ENCODE assay signal across 22 mouse cellular contexts in the genomic region with DNA sequence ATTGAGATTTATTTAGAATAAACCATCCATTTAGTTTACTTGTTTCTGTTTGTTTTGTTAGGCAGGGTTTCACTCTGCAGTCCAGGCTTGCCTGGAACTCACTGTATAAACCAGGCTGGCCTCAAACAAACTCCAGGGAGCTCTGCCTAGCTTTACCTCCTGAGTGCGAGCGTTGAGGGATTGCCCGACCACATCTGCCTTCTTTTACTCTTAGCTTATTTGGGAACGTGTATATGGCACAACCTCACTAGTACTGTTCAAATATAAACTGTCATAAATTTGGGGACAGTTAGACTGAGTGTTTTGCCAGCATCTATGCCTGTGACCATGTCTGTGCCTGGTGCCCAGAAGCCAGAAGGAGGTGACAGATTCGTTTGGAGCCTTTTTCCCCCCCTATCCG. TPM values are rescaled to one million over a fixed set of nuclear protein-coding genes. Genes with fewer than 3 reads are reported as not detected.
A peak's percentile ranks its signal among the peaks of the same experiment; 100 is the strongest.
DNase-seq lines count a peak whose midpoint lies in the region; ATAC-seq lines count a peak whose summit lies in the region.
"Had no signal": no experiment of that assay in that cellular context is flagged by ENCODE, and none has a peak within 500 bp of the region (broad histone marks: within the 10 kb centered on the region; RNA-seq: fewer than 3 reads in every experiment).

No protein-coding gene starts in this region.

- ATAC-seq in forebrain, embryonic 16.5 days = no peak
- no peak for ATAC-seq in hindbrain, embryonic 12.5 days (ENCODE audit: low FRiP score)
- no peak for ATAC-seq in hindbrain, embryonic 16.5 days
- ATAC-seq in neural tube, embryonic 11.5 days (ENCODE audit: insufficient read depth, low FRiP score, low TSS enrichment) = no peak
- no peak for ATAC-seq in neural tube, embryonic 15.5 days (ENCODE audit: low FRiP score)
- ATAC-seq: CD4-positive, CD25-positive, alpha-beta regulatory T cell, adult 4 months; forebrain, embryonic 14.5 days had no signal

- no peaks in the 10 kb centered on the region for H3K9me3 ChIP-seq in forebrain, embryonic 10.5 days
- H3K9me3 ChIP-seq in forebrain, embryonic 16.5 days (ENCODE audit: control insufficient read depth, low read length) = no peaks in the 10 kb centered on the region
- no peaks in the 10 kb centered on the region for H3K9me3 ChIP-seq in hindbrain, embryonic 12.5 days (replicated peaks)
- no peaks in the 10 kb centered on the region for H3K9me3 ChIP-seq in hindbrain, embryonic 16.5 days (ENCODE audit: control insufficient read depth, low read length)
- H3K9me3 ChIP-seq in neural tube, embryonic 11.5 days (ENCODE audit: control insufficient read depth, low read length) = no peaks in the 10 kb centered on the region
- H3K9me3 ChIP-seq in neural tube, embryonic 15.5 days (replicated peaks) = no peaks in the 10 kb centered on the region
- H3K9me3 ChIP-seq in limb, embryonic 10.5 days (replicated peaks) = no peaks in the 10 kb centered on the region
- H3K9me3 ChIP-seq: liver, embryonic 13.5 days had no signal

- no peak overlapping the region for H3K4me2 ChIP-seq in forebrain, embryonic 16.5 days (ENCODE audit: low read length)
- H3K4me2 ChIP-seq in hindbrain, embryonic 12.5 days (replicated peaks) = no peak overlapping the region
- H3K4me2 ChIP-seq in hindbrain, embryonic 16.5 days (ENCODE audit: low read length) = no peak overlapping the region
- no peak overlapping the region for H3K4me2 ChIP-seq in neural tube, embryonic 11.5 days (ENCODE audit: low read depth)
- H3K4me2 ChIP-seq in neural tube, embryonic 15.5 days = no peak overlapping the region
- H3K4me2 ChIP-seq: liver, embryonic 13.5 days had no signal

- peak overlapping the region; percentile 88 for H3K27ac ChIP-seq in forebrain, embryonic 10.5 days
- no peak overlapping the region for H3K27ac ChIP-seq in forebrain, embryonic 16.5 days (ENCODE audit: low read length)
- H3K27ac ChIP-seq in hindbrain, embryonic 12.5 days = peak overlapping the region; percentile 58; the same call in 1 of the 2 replicates
- no peak overlapping the region for H3K27ac ChIP-seq in hindbrain, embryonic 16.5 days (ENCODE audit: low read depth, low read length)
- H3K27ac ChIP-seq in neural tube, embryonic 11.5 days (ENCODE audit: low read depth, low read length) = 0 out of 2 replicates have a peak overlapping the region, but pooled peaks have one; percentile 40
- no peak overlapping the region for H3K27ac ChIP-seq in neural tube, embryonic 15.5 days (replicated peaks)
- peak overlapping the region; percentile 88; the same call in 1 of the 2 replicates for H3K27ac ChIP-seq in limb, embryonic 10.5 days
- H3K27ac ChIP-seq: layer of hippocampus, adult 2 months; liver, embryonic 13.5 days had no signal

- DNase-seq in forebrain, embryonic 10.5 days (ENCODE audit: extremely low spot score, low spot score) = no peak
- DNase-seq in neural tube, embryonic 11.5 days (ENCODE audit: low spot score) = no peak
- DNase-seq in limb, embryonic 10.5 days (ENCODE audit: low spot score) = no peak
- no peak for DNase-seq in layer of hippocampus, adult 18-20 months (ENCODE audit: low spot score in 2 of 2)
- DNase-seq: adrenal gland, postnatal 14 days; cerebellum, adult 2 months; cerebellum, postnatal 25 days; heart, postnatal 36 days; kidney, adult 2 months; kidney, postnatal 10 days; liver, embryonic 13.5 days; lung, adult 2 months; retina, postnatal 1 day; thymus, adult 2 months had no signal

- H3K27me3 ChIP-seq in forebrain, embryonic 10.5 days (ENCODE audit: poor library complexity, severe bottlenecking) = no peaks in the 10 kb centered on the region
- H3K27me3 ChIP-seq in forebrain, embryonic 16.5 days (replicated peaks; ENCODE audit: control insufficient read depth, insufficient read depth, low read length) = peaks cover 2% of the 10 kb centered on the region; the same call in 1 of the 2 replicates
- H3K27me3 ChIP-seq in hindbrain, embryonic 12.5 days = no peaks in the 10 kb centered on the region
- H3K27me3 ChIP-seq in hindbrain, embryonic 16.5 days (replicated peaks; ENCODE audit: control insufficient read depth, insufficient read depth, low read length) = no peaks in the 10 kb centered on the region
- H3K27me3 ChIP-seq in neural tube, embryonic 11.5 days (ENCODE audit: control insufficient read depth, insufficient read depth, low read length) = no peaks in the 10 kb centered on the region
- H3K27me3 ChIP-seq in neural tube, embryonic 15.5 days (replicated peaks) = no peaks in the 10 kb centered on the region
- H3K27me3 ChIP-seq in limb, embryonic 10.5 days (ENCODE audit: low read depth, poor library complexity, severe bottlenecking) = no peaks in the 10 kb centered on the region
- H3K27me3 ChIP-seq: liver, embryonic 13.5 days had no signal

- no peak overlapping the region for H3K9ac ChIP-seq in forebrain, embryonic 16.5 days (replicated peaks; ENCODE audit: low read depth, low read length)
- no peak overlapping the region for H3K9ac ChIP-seq in hindbrain, embryonic 12.5 days
- no peak overlapping the region for H3K9ac ChIP-seq in hindbrain, embryonic 16.5 days (ENCODE audit: low read depth, low read length)
- H3K9ac ChIP-seq in neural tube, embryonic 11.5 days (ENCODE audit: low read length) = no peak overlapping the region
- H3K9ac ChIP-seq in neural tube, embryonic 15.5 days (replicated peaks) = no peak overlapping the region
- H3K9ac ChIP-seq: liver, embryonic 13.5 days had no signal

- peaks cover 49% of the 10 kb centered on the region for H3K36me3 ChIP-seq in forebrain, embryonic 10.5 days (replicated peaks)
- no peaks in the 10 kb centered on the region for H3K36me3 ChIP-seq in forebrain, embryonic 16.5 days (ENCODE audit: control insufficient read depth, insufficient read depth)
- no peaks in the 10 kb centered on the region for H3K36me3 ChIP-seq in hindbrain, embryonic 12.5 days
- H3K36me3 ChIP-seq in hindbrain, embryonic 16.5 days (ENCODE audit: control insufficient read depth, insufficient read depth, low read length) = no peaks in the 10 kb centered on the region
- H3K36me3 ChIP-seq in neural tube, embryonic 11.5 days (ENCODE audit: control insufficient read depth, insufficient read depth, low read length) = no peaks in the 10 kb centered on the region
- no peaks in the 10 kb centered on the region for H3K36me3 ChIP-seq in neural tube, embryonic 15.5 days
- peaks cover 29% of the 10 kb centered on the region for H3K36me3 ChIP-seq in limb, embryonic 10.5 days
- H3K36me3 ChIP-seq: liver, embryonic 13.5 days had no signal

- peaks cover 73% of the 10 kb centered on the region for H3K4me1 ChIP-seq in forebrain, embryonic 10.5 days
- peaks cover 7% of the 10 kb centered on the region for H3K4me1 ChIP-seq in forebrain, embryonic 16.5 days (replicated peaks; ENCODE audit: control insufficient read depth, insufficient read depth, low read length)
- H3K4me1 ChIP-seq in hindbrain, embryonic 12.5 days = peaks cover 45% of the 10 kb centered on the region
- peaks cover 16% of the 10 kb centered on the region for H3K4me1 ChIP-seq in hindbrain, embryonic 16.5 days (ENCODE audit: control insufficient read depth, insufficient read depth, low read depth, low read length)
- peaks cover 43% of the 10 kb centered on the region for H3K4me1 ChIP-seq in neural tube, embryonic 11.5 days (ENCODE audit: control insufficient read depth, insufficient read depth, low read length)
- peaks cover 21% of the 10 kb centered on the region for H3K4me1 ChIP-seq in neural tube, embryonic 15.5 days
- H3K4me1 ChIP-seq in limb, embryonic 10.5 days = peaks cover 67% of the 10 kb centered on the region

- 50% methylated on average over 6 of the region's 6 CpGs for WGBS in forebrain, embryonic 10.5 days
- 47% methylated on average over 6 of the region's 6 CpGs for WGBS in forebrain, embryonic 16.5 days
- WGBS in hindbrain, embryonic 12.5 days = 37% methylated on average over 6 of the region's 6 CpGs
- 40% methylated on average over 6 of the region's 6 CpGs for WGBS in hindbrain, embryonic 16.5 days
- 36% methylated on average over 6 of the region's 6 CpGs for WGBS in neural tube, embryonic 11.5 days
- 41% methylated on average over 6 of the region's 6 CpGs for WGBS in neural tube, embryonic 15.5 days
- 45% methylated on average over 6 of the region's 6 CpGs for WGBS in limb, embryonic 10.5 days

- H3K4me3 ChIP-seq in forebrain, embryonic 10.5 days = no peak overlapping the region
- H3K4me3 ChIP-seq in forebrain, embryonic 16.5 days (replicated peaks; ENCODE audit: low read length) = no peak overlapping the region
- no peak overlapping the region for H3K4me3 ChIP-seq in hindbrain, embryonic 12.5 days
- no peak overlapping the region for H3K4me3 ChIP-seq in hindbrain, embryonic 16.5 days (ENCODE audit: low read length)
- no peak overlapping the region for H3K4me3 ChIP-seq in neural tube, embryonic 11.5 days (ENCODE audit: low read depth, low read length)
- H3K4me3 ChIP-seq in neural tube, embryonic 15.5 days (replicated peaks) = no peak overlapping the region
- H3K4me3 ChIP-seq in limb, embryonic 10.5 days = no peak overlapping the region
- H3K4me3 ChIP-seq: layer of hippocampus, adult 2 months; liver, embryonic 13.5 days had no signal

RNA-seq across cellular contexts. Expression of a gene that starts 46.8 kb away (rescaled TPM):
- 5.2 and 5.5 TPM in 2 replicates for polyA plus RNA-seq in forebrain, embryonic 10.5 days (2016; fragmentation: Nextera tagmentation; extraction: Ambion mirVana)
- polyA plus RNA-seq in forebrain, embryonic 16.5 days (2015; fragmentation: Nextera tagmentation; extraction: Ambion mirVana) = 14.3 and 15.1 TPM in 2 replicates
- polyA plus RNA-seq in hindbrain, embryonic 12.5 days (2016; fragmentation: Nextera tagmentation; extraction: Ambion mirVana) = 14.2 and 15.0 TPM in 2 replicates
- polyA plus RNA-seq in hindbrain, embryonic 16.5 days (2015; fragmentation: Nextera tagmentation; extraction: Ambion mirVana) = 12.0 and 13.4 TPM in 2 replicates
- polyA plus RNA-seq in neural tube, embryonic 11.5 days (2014; fragmentation: Nextera tagmentation; extraction: Ambion mirVana) = 11.0 and 11.9 TPM in 2 replicates
- 12.2 and 14.6 TPM in 2 replicates for polyA plus RNA-seq in neural tube, embryonic 15.5 days (2015; fragmentation: Nextera tagmentation; extraction: Ambion mirVana)
- 5.5 and 7.5 TPM in 2 replicates for polyA plus RNA-seq in limb, embryonic 10.5 days (2016; fragmentation: Nextera tagmentation; extraction: Ambion mirVana)
- 10 to 100 TPM; 31.6 to 32.5 TPM for total RNA-seq in layer of hippocampus, adult 18-20 months (2021)
- total RNA-seq: megakaryocyte-erythroid progenitor cell, adult 5-6 weeks had no signal
- polyA plus RNA-seq: CD4-positive, CD25-positive, alpha-beta regulatory T cell, adult 4 months had no signal

Comparison
In these comparisons a context has a peak if more than half of its experiments do, and no peak if none do; other contexts are left out.
1. H3K27ac ChIP-seq: peak in forebrain, embryonic 10.5 days (single experiment), hindbrain, embryonic 12.5 days (single experiment), neural tube, embryonic 11.5 days (single experiment) and limb, embryonic 10.5 days (single experiment); none in forebrain, embryonic 16.5 days (single experiment), hindbrain, embryonic 16.5 days (single experiment) and neural tube, embryonic 15.5 days (single experiment).